Mouse (Mus musculus) neutrophil, adult 5-6 weeks (primary cell): ENCODE results near the gene St13. TPM values are rescaled to one million over a fixed set of nuclear protein-coding genes. Genes with fewer than 3 reads are reported as not detected.

Experiments used
- ATAC-seq: fragments of 151-379, 151-347 bp; 2 replicates; pipeline ENCODE4 v1.8.0; 2017; ENCODE audit warnings: mild to moderate bottlenecking, moderate TSS enrichment; ENCODE audit not compliant: insufficient number of reproducible peaks, poor library complexity, low FRiP score, severe bottlenecking; ENCODE audit errors: extremely low read depth
- total RNA-seq: library from RNA; stranded (forward); fragments of 200-1000 nt; gene quantifications from 2 replicates; pipeline ENCODE4 v1.2.3, GENCODE M21; 2017

Gene St13
- 129 and 135 TPM in 2 replicates for total RNA-seq

GRCm38 (mm10) chr15:81399638-81400315 is at the start of gene St13, which contains the start of gene Xpnpep3:
Gene St13 (minus strand): TSS chr15:81400077.
Gene Xpnpep3 (plus strand): TSS chr15:81400138.
- ATAC-seq = peak; percentile 98

GRCm38 (mm10) chr15:81448463-81448862 is 48.6 kb upstream of the St13 start:
- ATAC-seq = peak; percentile 78; the same call in 1 of the 2 replicates

DNA sequence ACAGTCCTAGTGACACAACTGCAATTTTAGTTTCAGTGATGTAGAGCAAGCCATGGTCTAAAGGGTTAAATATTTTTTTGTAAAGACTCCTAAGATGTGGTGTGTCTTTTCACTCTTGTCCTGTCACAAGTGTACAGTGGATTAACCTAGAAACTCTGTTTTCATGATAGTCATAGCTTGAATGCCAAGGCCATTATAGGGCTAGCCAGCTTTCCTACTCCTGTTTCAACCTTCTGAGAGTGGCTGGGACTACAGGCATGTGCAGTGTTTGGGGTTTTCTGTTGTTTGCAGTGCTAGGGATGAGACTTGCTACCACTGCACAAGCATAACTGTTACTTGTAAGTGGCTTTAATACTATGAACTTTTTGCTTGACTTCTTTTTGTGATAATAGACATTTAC is 39.4 kb upstream of the St13 start:
- ATAC-seq = no peak

DNA sequence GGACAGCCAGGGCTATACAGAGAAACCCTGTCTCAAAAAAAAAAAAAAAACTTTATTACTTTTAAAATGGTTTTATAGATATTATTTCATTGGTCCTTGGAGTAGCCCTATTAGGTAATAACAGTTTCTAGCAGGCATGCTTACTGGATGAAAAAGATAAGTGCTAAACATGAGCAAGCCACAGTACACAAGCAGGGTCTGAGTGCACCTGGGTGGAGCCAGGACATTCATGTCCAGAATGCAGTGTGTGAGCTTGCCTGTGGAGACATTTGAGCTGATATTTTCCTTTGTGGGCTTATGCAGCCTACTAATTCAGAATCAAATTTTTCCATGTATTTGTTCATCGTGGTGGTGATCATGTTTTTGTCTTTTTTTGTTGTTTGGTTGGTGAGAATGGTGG is 38.5 kb upstream of the St13 start:
- ATAC-seq = no peak

GRCm38 (mm10) chr15:81431195-81431594 is 31.3 kb upstream of the St13 start:
- no peak for ATAC-seq

GRCm38 (mm10) chr15:81427947-81428346 is 28.1 kb upstream of the St13 start:
- ATAC-seq = no peak

- no peak for ATAC-seq
Observed at GRCm38 (mm10) chr15:81425311-81425710, 25.4 kb upstream of the St13 start.

DNA sequence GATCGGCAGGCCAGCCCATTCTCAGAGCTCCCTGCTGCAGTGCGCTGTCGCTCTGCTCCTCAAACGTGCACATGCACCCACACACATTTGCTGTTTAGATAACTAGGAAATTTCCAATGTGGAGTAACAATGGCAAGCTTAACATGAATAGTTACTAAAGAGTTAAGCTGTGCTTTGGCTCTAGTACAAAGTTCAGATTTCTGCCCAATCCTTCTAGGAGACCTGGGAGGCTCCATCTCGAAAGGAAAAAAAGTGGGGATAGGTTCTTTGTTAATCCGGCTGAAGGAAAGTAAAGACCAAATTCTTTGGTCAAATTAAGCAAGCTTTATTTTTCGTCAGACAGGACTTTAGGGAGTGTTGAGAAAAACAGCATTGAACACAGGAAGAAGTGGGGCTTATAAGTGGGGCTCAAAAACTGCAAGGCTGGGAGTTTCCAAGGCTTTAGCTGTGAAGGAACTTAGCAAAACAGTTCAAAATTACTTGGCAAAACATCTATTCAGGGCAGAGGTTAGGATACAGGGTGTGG is 22.3 kb upstream of the St13 start:
- ATAC-seq = no peak

DNA sequence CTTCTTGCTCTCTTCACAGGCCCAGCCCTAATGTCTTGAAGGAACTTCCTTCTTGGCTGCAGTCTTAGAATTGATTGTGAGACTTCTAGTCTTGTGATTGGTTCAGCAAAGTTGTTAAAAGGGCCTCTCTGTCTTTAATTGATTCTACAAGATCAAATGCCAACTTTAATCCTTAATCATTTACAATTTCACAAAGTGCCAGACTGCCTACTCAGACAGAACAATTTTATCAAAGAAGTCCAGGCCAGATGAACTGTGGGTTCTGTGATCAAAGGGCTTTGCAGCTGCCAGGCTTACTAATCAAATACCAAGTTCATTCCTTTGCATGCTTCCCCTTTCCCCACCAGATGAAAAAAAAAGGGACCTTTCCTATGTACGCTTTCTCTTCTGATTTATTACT is 21.6 kb upstream of the St13 start:
- no peak for ATAC-seq

GRCm38 (mm10) chr15:81418065-81418464 is 18.2 kb upstream of the St13 start:
- ATAC-seq = no peak

DNA sequence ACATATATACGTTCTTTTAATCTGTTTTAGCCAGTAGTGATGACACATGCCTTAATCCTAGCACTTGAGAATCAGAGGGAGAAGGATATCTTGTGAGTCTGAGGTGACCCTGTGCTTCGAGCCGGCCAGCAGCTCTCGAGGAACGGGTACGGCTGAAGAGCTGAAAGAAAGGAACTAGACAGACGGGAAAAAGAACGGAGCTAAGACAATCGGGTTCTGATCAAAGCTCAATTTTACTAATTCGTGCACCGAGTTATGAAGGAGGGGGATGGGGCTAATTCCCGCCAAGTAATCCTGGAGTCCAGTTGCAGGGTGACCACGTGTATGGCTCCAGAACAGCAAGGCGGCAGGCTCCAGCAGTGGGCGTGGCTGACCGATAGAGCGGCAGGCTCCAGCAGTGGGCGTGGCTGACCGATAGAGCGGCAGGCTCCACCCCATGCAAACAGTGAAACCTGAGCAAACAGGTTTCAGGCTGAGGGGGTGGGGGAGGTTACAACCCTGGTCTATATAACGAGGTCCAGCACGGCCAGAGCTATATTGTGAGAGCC is 17.0 kb upstream of the St13 start:
- ATAC-seq = peak; percentile 72

- no peak for ATAC-seq
Observed at GRCm38 (mm10) chr15:81408199-81408598, 8.3 kb upstream of the St13 start, which contains the start of gene Dnajb7. Gene Dnajb7 (minus strand): TSS chr15:81408299.

DNA sequence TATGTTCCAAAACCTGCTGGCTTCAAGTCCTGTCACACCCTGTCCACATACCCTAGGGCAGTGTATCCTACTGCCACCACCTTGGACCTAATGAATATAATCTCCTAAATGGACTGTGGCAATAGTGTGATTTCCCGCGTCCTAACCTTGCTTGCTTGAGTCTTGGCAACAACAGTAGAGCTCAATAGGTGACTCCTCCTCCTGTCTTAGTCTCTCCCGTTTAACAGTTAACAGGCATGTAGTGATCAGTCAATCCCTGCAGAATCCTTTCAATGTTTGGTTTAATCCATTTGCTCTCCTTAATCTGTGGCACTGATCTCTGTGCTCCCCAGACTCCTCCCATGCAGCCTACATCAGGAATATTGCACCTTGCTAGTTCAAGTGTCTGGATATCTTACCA is 5.1 kb upstream of the St13 start:
- ATAC-seq = no peak

DNA sequence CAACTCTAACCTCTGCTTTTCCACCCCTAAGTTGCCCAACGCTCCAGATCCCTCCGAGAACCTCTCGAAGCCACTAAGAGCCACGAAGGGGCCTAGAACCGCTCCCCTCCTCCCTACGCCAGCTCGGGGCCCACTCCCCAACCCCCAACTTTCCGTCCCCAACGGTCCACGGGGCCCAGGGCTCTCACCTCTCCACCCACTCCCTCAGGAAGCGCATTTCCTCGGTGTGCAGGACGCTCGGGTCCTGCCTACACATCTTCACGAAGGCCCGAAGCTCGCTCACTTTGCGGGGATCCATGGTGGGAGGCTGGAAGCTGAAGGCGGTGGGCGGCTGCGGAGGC is 610 bp downstream of the St13 start:
- no peak for ATAC-seq

DNA sequence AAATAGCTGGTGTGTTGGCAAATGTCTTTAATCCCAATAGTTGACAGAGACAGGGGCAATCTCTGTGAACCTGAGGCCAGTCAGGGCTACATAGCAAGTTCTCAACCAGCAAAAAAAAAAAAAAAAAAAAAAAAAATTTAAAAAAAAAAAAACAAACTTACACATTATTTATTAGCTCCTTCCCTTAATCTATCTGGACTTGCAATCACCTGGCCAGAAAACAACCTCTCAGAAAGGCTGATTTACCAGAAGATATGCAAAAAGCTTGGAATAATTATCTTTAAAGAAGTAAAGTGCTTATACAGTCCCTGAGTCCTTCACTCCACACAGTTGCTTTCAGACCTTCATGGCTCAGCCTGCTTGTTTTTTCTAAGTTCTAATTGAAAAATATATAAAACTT is 1.7 kb downstream of the St13 start:
- ATAC-seq = no peak

GRCm38 (mm10) chr15:81394211-81394915 is 5.5 kb downstream of the St13 start:
- no peak for ATAC-seq

DNA sequence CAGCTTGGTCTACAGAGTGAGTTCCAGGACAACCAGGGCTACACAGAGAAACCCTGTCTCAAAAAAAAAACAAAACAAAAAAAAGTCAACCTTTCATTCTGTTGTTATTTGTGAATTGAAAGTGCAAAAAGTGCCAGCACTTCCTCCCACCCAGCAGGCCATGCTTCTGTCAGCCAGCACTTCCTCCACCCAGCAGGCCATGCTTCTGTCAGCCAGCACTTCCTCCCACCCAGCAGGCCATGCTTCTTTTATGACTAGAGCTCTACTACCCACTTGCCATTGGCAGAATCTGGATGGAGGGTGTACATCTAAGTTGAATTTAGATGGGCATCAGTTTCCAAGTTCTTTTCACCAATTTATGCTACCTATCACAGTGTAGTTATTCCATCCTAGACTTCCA is 6.9 kb downstream of the St13 start:
- peak; percentile 72; the same call in 1 of the 2 replicates for ATAC-seq

DNA sequence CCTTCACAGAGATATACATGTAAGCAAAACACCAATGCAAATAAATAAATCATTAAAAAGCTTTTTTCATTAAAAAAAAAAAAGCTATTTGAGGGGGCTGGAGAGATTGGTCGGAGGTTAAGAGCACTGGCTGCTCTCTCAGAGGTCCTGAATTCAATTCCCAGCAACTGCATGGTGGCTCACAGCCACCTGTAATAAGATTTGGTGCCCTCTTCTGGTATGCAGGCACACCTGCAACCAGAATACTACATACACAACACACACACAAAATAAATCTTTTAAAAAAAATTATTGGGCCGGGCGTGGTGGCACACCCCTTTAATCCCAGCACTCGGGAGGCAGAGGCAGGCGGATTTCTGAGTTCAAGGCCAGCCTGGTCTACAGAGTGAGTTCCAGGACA is 13.6 kb downstream of the St13 start:
- no peak for ATAC-seq

DNA sequence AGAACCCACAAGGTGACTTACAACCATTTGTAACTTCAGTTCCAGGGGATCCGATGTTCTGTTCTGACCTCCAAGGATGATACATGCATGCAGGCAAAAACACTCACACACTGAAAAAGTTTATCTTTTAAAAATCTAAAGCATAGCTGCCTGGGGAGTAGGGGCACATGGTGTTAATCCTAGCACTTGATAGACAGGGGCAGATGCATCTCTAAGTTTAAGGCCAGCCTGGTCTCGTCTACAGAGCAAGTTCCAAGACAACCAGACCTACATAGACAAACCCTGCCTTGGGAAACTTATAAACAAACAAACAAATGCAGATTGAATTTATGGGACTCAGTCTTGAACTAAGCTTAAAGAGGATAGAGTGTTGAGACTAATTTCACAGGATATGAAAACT is 21.0 kb downstream of the St13 start:
- ATAC-seq = no peak

DNA sequence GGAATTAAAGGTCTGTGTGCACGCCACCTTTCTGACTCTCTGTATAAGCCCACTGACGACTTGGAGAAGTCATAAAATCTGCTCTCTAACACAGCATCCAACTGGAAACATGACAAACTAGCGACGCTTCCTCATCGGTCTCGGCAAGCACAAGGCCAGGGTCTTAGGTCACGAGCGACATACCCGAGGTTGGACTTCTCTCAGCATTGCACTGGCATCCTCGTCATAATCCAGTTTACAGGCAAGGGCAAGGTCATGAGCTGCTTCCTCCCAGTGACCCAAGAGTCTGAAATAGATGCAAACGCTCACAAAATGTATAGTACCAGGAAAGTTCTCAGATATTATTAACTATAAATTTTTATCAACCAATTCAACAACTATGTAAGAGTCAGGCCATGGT is 25.3 kb downstream of the St13 start:
- ATAC-seq = no peak
